Mouse (Mus musculus) stomach, embryonic 15.5 days (tissue): ENCODE results near the gene Rag2. TPM values are rescaled to one million over a fixed set of nuclear protein-coding genes. Genes with fewer than 3 reads are reported as not detected.

Experiments
- ATAC-seq: fragments of 200-750 bp; cut with Nextera tagmentation; 2 replicates; pipeline ENCODE4 v1.8.0; 2017; ENCODE audit warnings: low read depth, moderate number of reproducible peaks, moderate TSS enrichment; ENCODE audit not compliant: insufficient read depth, low FRiP score
- H3K27ac ChIP-seq: fragments of 300-500 bp; sonication (generic); 2 replicates; pipeline ENCODE4 v1.5.1; 2015; ENCODE audit warnings: mild to moderate bottlenecking, inconsistent platforms
- H3K27me3 ChIP-seq: fragments of 300-500 bp; sonication (generic); replicated peaks from 2 replicates; pipeline ENCODE4 v1.6.1; 2015; ENCODE audit warnings: inconsistent platforms
- H3K36me3 ChIP-seq: fragments of 300-500 bp; sonication (generic); 2 replicates; pipeline ENCODE4 v1.6.1; 2015; ENCODE audit warnings: inconsistent platforms
- H3K4me1 ChIP-seq: fragments of 300-500 bp; sonication (generic); 2 replicates; pipeline ENCODE4 v1.6.1; 2015; ENCODE audit warnings: inconsistent platforms
- H3K4me2 ChIP-seq: fragments of 300-500 bp; sonication (generic); 2 replicates; pipeline ENCODE4 v1.6.1; 2015; ENCODE audit warnings: mild to moderate bottlenecking, inconsistent platforms
- H3K4me3 ChIP-seq: fragments of 300-500 bp; sonication (generic); replicated peaks from 2 replicates; pipeline ENCODE4 v1.5.1; 2015; ENCODE audit warnings: inconsistent platforms
- H3K9ac ChIP-seq: fragments of 300-500 bp; sonication (generic); 2 replicates; pipeline ENCODE4 v1.6.1; 2015; ENCODE audit warnings: inconsistent platforms
- H3K9me3 ChIP-seq: fragments of 300-500 bp; sonication (generic); 2 replicates; pipeline ENCODE4 v1.6.1; 2016; ENCODE audit warnings: inconsistent platforms
- WGBS: fragments of 180-500 bp; shearing (Covaris S2); methylation state at CpG from one replicate; pipeline ENCODE4 v1.1.7; 2015; 5-methylcytosine and 5-hydroxymethylcytosine counted together
- polyA plus RNA-seq: library from polyadenylated mRNA; unstranded; fragments of >200 nt; fragmentation: Nextera tagmentation; extraction: Ambion mirVana; gene quantifications from 2 replicates; pipeline ENCODE4 v1.2.1, GENCODE M21; 2015

Gene Rag2
- polyA plus RNA-seq, 1 experiment from 2014 or later = 0.09 TPM

GRCm38 (mm10) chr2:101665058-101665702 lies 40.7 kb downstream of the Rag2 start:
- ATAC-seq = peak; percentile 60; the same call in 1 of the 2 replicates
- H3K9me3 ChIP-seq = no peaks in the 10 kb centered on the region
- H3K9ac ChIP-seq = no peak overlapping the region
- H3K27ac ChIP-seq = no peak overlapping the region
- no peak overlapping the region for H3K4me2 ChIP-seq
- no peak overlapping the region for H3K4me3 ChIP-seq
- 23% methylated on average over 9 of the region's 9 CpGs for WGBS
- no peaks in the 10 kb centered on the region for H3K27me3 ChIP-seq
- H3K4me1 ChIP-seq = no peaks in the 10 kb centered on the region
- no peaks in the 10 kb centered on the region for H3K36me3 ChIP-seq

GRCm38 (mm10) chr2:101665703-101666092 lies 41.2 kb downstream of the Rag2 start:
- Histone ChIP-seq H3K4me3 (no peak overlapping the region), H3K9ac (no peak overlapping the region), H3K27ac (no peak overlapping the region), H3K36me3 (no peaks in the 10 kb centered on the region), H3K4me1 (no peaks in the 10 kb centered on the region), H3K9me3 (no peaks in the 10 kb centered on the region), H3K4me2 (no peak overlapping the region), H3K27me3 (no peaks in the 10 kb centered on the region)
- no peak for ATAC-seq
- WGBS = 82% methylated on average over 3 of the region's 3 CpGs

GRCm38 (mm10) chr2:101668751-101669150 lies 44.2 kb downstream of the Rag2 start:
- Histone ChIP-seq H3K27ac (no peak overlapping the region), H3K4me2 (no peak overlapping the region), H3K27me3 (no peaks in the 10 kb centered on the region), H3K9me3 (no peaks in the 10 kb centered on the region), H3K36me3 (no peaks in the 10 kb centered on the region), H3K4me1 (no peaks in the 10 kb centered on the region), H3K9ac (no peak overlapping the region), H3K4me3 (no peak overlapping the region)
- 89% methylated on average over 3 of the region's 3 CpGs for WGBS
- no peak for ATAC-seq

- Histone ChIP-seq H3K9ac (no peak overlapping the region), H3K27me3 (no peaks in the 10 kb centered on the region), H3K4me1 (no peaks in the 10 kb centered on the region), H3K4me2 (no peak overlapping the region), H3K9me3 (no peaks in the 10 kb centered on the region), H3K4me3 (no peak overlapping the region), H3K36me3 (no peaks in the 10 kb centered on the region), H3K27ac (no peak overlapping the region)
- 78% methylated on average over 3 of the region's 3 CpGs for WGBS
- ATAC-seq = no peak
Observed at GRCm38 (mm10) chr2:101673547-101673946, 49.0 kb downstream of the Rag2 start.

GRCm38 (mm10) chr2:101678236-101679021 lies 53.9 kb downstream of the Rag2 start, which contains the start of gene Traf6:
TSS of gene Traf6 (plus strand) at chr2:101678429.
- H3K4me2 ChIP-seq = peak within 1 kb of the TSS; percentile 81
- H3K36me3 ChIP-seq = no peaks in the 10 kb centered on the region
- H3K9ac ChIP-seq = peak within 1 kb of the TSS; percentile 93
- no peaks in the 10 kb centered on the region for H3K27me3 ChIP-seq
- peak within 1 kb of the TSS; percentile 96 for H3K4me3 ChIP-seq
- ATAC-seq = peak; percentile 94
- WGBS = under 1% methylated on average over 67 of the region's 68 CpGs
- 0 out of 2 replicates have a peak, but pooled peaks cover 3% of the 10 kb centered on the region for H3K4me1 ChIP-seq
- no peaks in the 10 kb centered on the region for H3K9me3 ChIP-seq
- H3K27ac ChIP-seq = 0 out of 2 replicates have a peak within 1 kb of the TSS, but pooled peaks have one; percentile 48

- no peaks in the 10 kb centered on the region for H3K9me3 ChIP-seq
- H3K4me3 ChIP-seq = peak overlapping the region; percentile 96
- H3K27ac ChIP-seq = no peak overlapping the region
- WGBS = 4% methylated on average over 15 of the region's 15 CpGs
- peak overlapping the region; percentile 81 for H3K4me2 ChIP-seq
- no peak for ATAC-seq
- H3K36me3 ChIP-seq = no peaks in the 10 kb centered on the region
- H3K4me1 ChIP-seq = 0 out of 2 replicates have a peak, but pooled peaks cover 3% of the 10 kb centered on the region
- H3K9ac ChIP-seq = peak overlapping the region; percentile 93; the same call in 1 of the 2 replicates
- H3K27me3 ChIP-seq = no peaks in the 10 kb centered on the region
Observed at GRCm38 (mm10) chr2:101679164-101679784, 54.8 kb downstream of the Rag2 start.

Other genes with a start within 250 kb of the Rag2 start
- gene Rag1, start 24.8 kb downstream of the Rag2 start, polyA plus RNA-seq = 0.10 TPM in 1 of 2 replicates, not detected in the other
- gene B230118H07Rik, start 24.8 kb downstream of the Rag2 start, polyA plus RNA-seq = 51.0 and 55.8 TPM in 2 replicates
- 7.4 and 9.4 TPM in 2 replicates for gene Traf6, start 53.7 kb downstream of the Rag2 start, polyA plus RNA-seq